Mouse (Mus musculus): ENCODE measurements around the gene Rogdi. TPM values are rescaled to one million over a fixed set of nuclear protein-coding genes. Genes with fewer than 3 reads are reported as not detected.
A peak's percentile ranks its signal among the peaks of the same experiment; 100 is the strongest.

The Rogdi gene
- polyA plus RNA-seq, 1 experiment from 2014 or later = 54.4 TPM

DNA sequence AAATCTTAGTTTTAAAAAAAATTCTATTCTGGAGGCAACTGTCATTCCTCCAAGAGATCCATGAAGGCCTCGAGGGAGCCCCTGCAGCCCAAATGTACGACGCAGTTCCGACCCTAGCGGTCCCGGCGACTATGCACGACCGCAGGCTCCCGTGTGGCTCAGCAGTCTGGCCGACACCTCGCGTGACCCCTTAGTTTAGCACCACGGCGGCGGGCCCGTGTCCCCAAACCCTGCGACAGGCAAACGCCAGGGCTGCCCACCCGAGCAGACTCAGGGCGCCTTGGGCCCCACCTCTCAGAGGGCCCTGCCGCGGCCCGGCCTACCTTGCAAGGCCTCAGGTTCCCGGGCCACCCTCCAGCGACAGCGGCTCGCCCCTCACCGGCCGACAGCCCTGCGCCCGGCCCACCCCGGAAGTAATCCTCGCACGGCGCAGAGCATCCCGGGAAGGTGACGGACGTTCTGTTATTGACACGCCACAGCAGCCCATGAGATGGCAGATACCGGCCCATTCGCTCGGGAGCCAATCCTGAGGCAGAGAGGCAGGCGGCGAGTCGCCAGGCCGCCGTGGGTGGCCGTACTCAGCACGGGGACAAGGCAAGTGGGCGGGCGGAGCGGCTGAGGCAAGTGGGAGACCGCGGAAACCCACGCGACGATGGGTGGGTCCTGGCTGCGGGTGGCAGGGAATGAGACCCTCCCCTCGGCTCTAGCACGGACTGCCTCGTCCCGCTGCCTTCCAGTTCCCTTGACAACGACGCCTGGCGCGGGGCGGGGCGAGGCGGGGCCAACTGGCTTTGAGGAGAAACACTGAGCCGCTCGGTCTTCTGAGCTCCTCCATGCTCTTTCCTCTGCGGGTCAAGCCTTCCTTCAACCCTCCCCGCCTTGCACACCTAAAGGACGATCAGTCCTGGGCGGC is 49.3 kb downstream of the Rogdi start, which contains the start of gene Anks3:
TSS of gene Anks3 (minus strand) at position 409 of the 913 bp plus-strand sequence.
- peak within 1 kb of the TSS; percentile 93 for H3K4me2 ChIP-seq
- ATAC-seq (replicated peaks; ENCODE audit: insufficient number of reproducible peaks, low FRiP score, low TSS enrichment) = peak; percentile 98
- H3K9me3 ChIP-seq (replicated peaks; ENCODE audit: control insufficient read depth, low read length) = no peaks in the 10 kb centered on the region
- WGBS (ENCODE audit: insufficient replicate concordance) = under 1% methylated on average over 67 of the region's 76 CpGs
- H3K4me3 ChIP-seq (ENCODE audit: low read depth, low read length) = peak within 1 kb of the TSS; percentile 96
- H3K27ac ChIP-seq (ENCODE audit: low read depth, low read length) = peak within 1 kb of the TSS; percentile 74
- no peaks in the 10 kb centered on the region for H3K27me3 ChIP-seq (ENCODE audit: control insufficient read depth, insufficient read depth, low read length)
- H3K36me3 ChIP-seq (ENCODE audit: control insufficient read depth, insufficient read depth, low read length) = peaks cover 3% of the 10 kb centered on the region; the same call in 1 of the 2 replicates
- peaks cover 6% of the 10 kb centered on the region for H3K4me1 ChIP-seq (ENCODE audit: control insufficient read depth, insufficient read depth, low read length)
- peak within 1 kb of the TSS; percentile 88 for H3K9ac ChIP-seq (ENCODE audit: low read depth, low read length)

DNA sequence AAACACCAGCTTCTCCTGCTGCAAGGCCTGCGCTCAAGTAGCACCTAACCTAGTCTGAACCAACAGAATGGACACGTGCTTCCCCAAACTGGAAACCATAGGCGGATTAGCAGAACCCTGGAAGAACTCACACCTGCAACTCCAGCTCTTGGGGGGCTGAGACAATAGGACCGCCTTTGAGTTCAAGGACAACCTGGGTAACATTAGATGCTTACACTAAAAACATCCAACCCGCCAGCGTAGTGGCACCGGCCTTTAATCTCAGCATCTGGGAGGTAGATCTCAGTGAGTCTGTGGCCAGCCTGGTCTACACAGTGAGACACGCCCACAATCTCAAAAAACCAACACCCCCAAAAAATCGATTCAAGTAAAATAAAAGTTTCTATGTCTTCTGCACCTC is 50.0 kb downstream of the Rogdi start:
- no peaks in the 10 kb centered on the region for H3K27me3 ChIP-seq (ENCODE audit: control insufficient read depth, insufficient read depth, low read length)
- H3K4me2 ChIP-seq = peak overlapping the region; percentile 93
- WGBS (ENCODE audit: insufficient replicate concordance) = 43% methylated on average over 9 of the region's 9 CpGs
- H3K9ac ChIP-seq (ENCODE audit: low read depth, low read length) = peak overlapping the region; percentile 88
- no peaks in the 10 kb centered on the region for H3K9me3 ChIP-seq (replicated peaks; ENCODE audit: control insufficient read depth, low read length)
- H3K4me3 ChIP-seq (ENCODE audit: low read depth, low read length) = peak overlapping the region; percentile 96
- peaks cover 3% of the 10 kb centered on the region; the same call in 1 of the 2 replicates for H3K36me3 ChIP-seq (ENCODE audit: control insufficient read depth, insufficient read depth, low read length)
- H3K27ac ChIP-seq (ENCODE audit: low read depth, low read length) = no peak overlapping the region
- ATAC-seq (replicated peaks; ENCODE audit: insufficient number of reproducible peaks, low FRiP score, low TSS enrichment) = no peak
- peaks cover 6% of the 10 kb centered on the region for H3K4me1 ChIP-seq (ENCODE audit: control insufficient read depth, insufficient read depth, low read length)

DNA sequence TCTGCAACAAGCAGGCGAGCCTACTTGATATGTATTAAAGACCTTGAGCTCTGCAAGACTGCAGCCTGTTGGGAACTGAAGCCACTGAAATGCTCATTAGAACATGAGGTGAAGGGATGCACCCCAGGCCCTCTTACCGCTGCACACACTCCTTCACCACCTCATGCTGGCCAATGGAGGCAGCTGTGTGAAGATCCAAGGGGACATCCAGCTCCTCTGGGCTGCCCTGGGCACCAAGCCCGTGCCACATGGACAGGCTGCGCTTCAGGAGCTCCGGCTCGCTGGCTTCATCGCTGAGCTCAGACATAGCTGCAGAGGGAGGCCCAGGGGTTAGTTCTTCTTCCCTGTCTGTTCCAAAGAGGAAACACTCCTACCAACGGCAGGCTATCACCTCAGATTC is 53.1 kb downstream of the Rogdi start:
- WGBS (ENCODE audit: insufficient replicate concordance) = 85% methylated on average over 8 of the region's 8 CpGs
- H3K9ac ChIP-seq (ENCODE audit: low read depth, low read length) = no peak overlapping the region
- H3K9me3 ChIP-seq (replicated peaks; ENCODE audit: control insufficient read depth, low read length) = no peaks in the 10 kb centered on the region
- H3K27me3 ChIP-seq (ENCODE audit: control insufficient read depth, insufficient read depth, low read length) = no peaks in the 10 kb centered on the region
- no peak for ATAC-seq (replicated peaks; ENCODE audit: insufficient number of reproducible peaks, low FRiP score, low TSS enrichment)
- H3K4me3 ChIP-seq (ENCODE audit: low read depth, low read length) = no peak overlapping the region
- peaks cover 6% of the 10 kb centered on the region; the same call in 1 of the 2 replicates for H3K36me3 ChIP-seq (ENCODE audit: control insufficient read depth, insufficient read depth, low read length)
- no peak overlapping the region for H3K4me2 ChIP-seq
- H3K4me1 ChIP-seq (ENCODE audit: control insufficient read depth, insufficient read depth, low read length) = peaks cover 5% of the 10 kb centered on the region
- H3K27ac ChIP-seq (ENCODE audit: low read depth, low read length) = no peak overlapping the region

Other genes starting within 250 kb of the Rogdi start
- gene Cdip1, start 223.3 kb downstream of the Rogdi start, polyA plus RNA-seq (2014; fragmentation: Nextera tagmentation; extraction: Ambion mirVana) = 113 and 118 TPM in 2 replicates
- gene 4930562C15Rik, start 178.1 kb downstream of the Rogdi start, polyA plus RNA-seq (2014; fragmentation: Nextera tagmentation; extraction: Ambion mirVana) = 0.25 and 0.79 TPM in 2 replicates
- gene Ubald1, start 133.2 kb downstream of the Rogdi start, polyA plus RNA-seq (2014; fragmentation: Nextera tagmentation; extraction: Ambion mirVana) = 27.4 and 28.8 TPM in 2 replicates
- 96.8 and 112 TPM in 2 replicates for gene Mgrn1, start 127.3 kb downstream of the Rogdi start, polyA plus RNA-seq (2014; fragmentation: Nextera tagmentation; extraction: Ambion mirVana)
- gene Nudt16l1, start 74.8 kb downstream of the Rogdi start, polyA plus RNA-seq (2014; fragmentation: Nextera tagmentation; extraction: Ambion mirVana) = 102 and 106 TPM in 2 replicates
- gene Anks3, start 49.3 kb downstream of the Rogdi start, polyA plus RNA-seq (2014; fragmentation: Nextera tagmentation; extraction: Ambion mirVana) = 28.7 and 31.8 TPM in 2 replicates
- not detected in 2 replicates for gene Sept12, start 15.7 kb downstream of the Rogdi start, polyA plus RNA-seq (2014; fragmentation: Nextera tagmentation; extraction: Ambion mirVana)
- 1.6 and 3.2 TPM in 2 replicates for gene Smim22, start 6.3 kb downstream of the Rogdi start, polyA plus RNA-seq (2014; fragmentation: Nextera tagmentation; extraction: Ambion mirVana)
- gene Glyr1, start 36.3 kb upstream of the Rogdi start, polyA plus RNA-seq (2014; fragmentation: Nextera tagmentation; extraction: Ambion mirVana) = 58.9 and 88.6 TPM in 2 replicates
- 16.6 and 16.8 TPM in 2 replicates for gene Ubn1, start 36.5 kb upstream of the Rogdi start, polyA plus RNA-seq (2014; fragmentation: Nextera tagmentation; extraction: Ambion mirVana)
- gene Ppl, start 118.9 kb upstream of the Rogdi start, polyA plus RNA-seq (2014; fragmentation: Nextera tagmentation; extraction: Ambion mirVana) = 1.3 and 1.6 TPM in 2 replicates
- 0.11 TPM in 1 of 2 replicates, not detected in the other for gene Sec14l5, start 133.6 kb upstream of the Rogdi start, polyA plus RNA-seq (2014; fragmentation: Nextera tagmentation; extraction: Ambion mirVana)
- 11.3 and 13.0 TPM in 2 replicates for gene Nagpa, start 190.5 kb upstream of the Rogdi start, polyA plus RNA-seq (2014; fragmentation: Nextera tagmentation; extraction: Ambion mirVana)
- 0.83 and 1.4 TPM in 2 replicates for gene AU021092, start 208.7 kb upstream of the Rogdi start, polyA plus RNA-seq (2014; fragmentation: Nextera tagmentation; extraction: Ambion mirVana)
- 21.4 and 24.3 TPM in 2 replicates for gene Alg1, start 220.1 kb upstream of the Rogdi start, polyA plus RNA-seq (2014; fragmentation: Nextera tagmentation; extraction: Ambion mirVana)
- gene Eef2kmt, start 242.4 kb upstream of the Rogdi start, polyA plus RNA-seq (2014; fragmentation: Nextera tagmentation; extraction: Ambion mirVana) = 20.5 and 24.9 TPM in 2 replicates